ENCODE assay signal across 20 mouse cellular contexts in genomic region chr9:98439091-98439490, GRCm38 (mm10). TPM values are rescaled to one million over a fixed set of nuclear protein-coding genes. Genes with fewer than 3 reads are reported as not detected.
"Had no signal": no experiment of that assay in that cellular context is flagged by ENCODE, and none has a peak within 500 bp of the region (broad histone marks: within the 10 kb centered on the region; RNA-seq: fewer than 3 reads in every experiment).

No protein-coding gene starts in this region.

- H3K4me1 ChIP-seq: midbrain, embryonic 15.5 days had no signal

- H3K4me2 ChIP-seq: lung, embryonic 14.5 days; midbrain, embryonic 13.5 days; midbrain, embryonic 15.5 days; neural tube, embryonic 13.5 days; neural tube, embryonic 15.5 days had no signal

- H3K4me3 ChIP-seq: midbrain, embryonic 10.5 days; midbrain, embryonic 13.5 days; midbrain, embryonic 15.5 days; myocyte; neural tube, embryonic 13.5 days; neural tube, embryonic 15.5 days had no signal

- H3K9ac ChIP-seq: liver, embryonic 14.5 days; lung, embryonic 14.5 days; midbrain, embryonic 13.5 days; midbrain, embryonic 15.5 days; neural tube, embryonic 13.5 days; neural tube, embryonic 15.5 days had no signal

- H3K9me3 ChIP-seq: midbrain, embryonic 10.5 days; midbrain, embryonic 13.5 days; midbrain, embryonic 15.5 days; neural tube, embryonic 13.5 days; neural tube, embryonic 15.5 days had no signal

- DNase-seq: lung, adult 18-20 months; lung, embryonic 14.5 days; lung, postnatal 10 days; lung, postnatal 4 days; right cerebral cortex, adult 18-20 months; right cerebral cortex, postnatal 25 days; right cerebral cortex, postnatal 4 days; spleen, adult 18-20 months; thymus, adult 18-20 months; thymus, postnatal 14 days; thymus, postnatal 36 days had no signal

- H3K27me3 ChIP-seq: midbrain, embryonic 13.5 days; midbrain, embryonic 15.5 days; neural tube, embryonic 13.5 days; neural tube, embryonic 15.5 days had no signal

- H3K27ac ChIP-seq: liver, embryonic 14.5 days; midbrain, embryonic 10.5 days; midbrain, embryonic 13.5 days; midbrain, embryonic 15.5 days; neural tube, embryonic 13.5 days; neural tube, embryonic 15.5 days had no signal

- H3K36me3 ChIP-seq: midbrain, embryonic 10.5 days; midbrain, embryonic 13.5 days; midbrain, embryonic 15.5 days; neural tube, embryonic 15.5 days had no signal

RNA-seq across cellular contexts. Expression of gene Rbp1, which starts 16.3 kb away (rescaled TPM):
- total RNA-seq: megakaryocyte, adult 5-6 weeks had no signal

RNA-seq across cellular contexts. Expression of gene Rbp2, which starts 46.8 kb away (rescaled TPM):
- total RNA-seq: megakaryocyte, adult 5-6 weeks; megakaryocyte-erythroid progenitor cell, adult 5-6 weeks had no signal
- polyA plus RNA-seq: midbrain, embryonic 13.5 days had no signal
